In the genomic region with DNA sequence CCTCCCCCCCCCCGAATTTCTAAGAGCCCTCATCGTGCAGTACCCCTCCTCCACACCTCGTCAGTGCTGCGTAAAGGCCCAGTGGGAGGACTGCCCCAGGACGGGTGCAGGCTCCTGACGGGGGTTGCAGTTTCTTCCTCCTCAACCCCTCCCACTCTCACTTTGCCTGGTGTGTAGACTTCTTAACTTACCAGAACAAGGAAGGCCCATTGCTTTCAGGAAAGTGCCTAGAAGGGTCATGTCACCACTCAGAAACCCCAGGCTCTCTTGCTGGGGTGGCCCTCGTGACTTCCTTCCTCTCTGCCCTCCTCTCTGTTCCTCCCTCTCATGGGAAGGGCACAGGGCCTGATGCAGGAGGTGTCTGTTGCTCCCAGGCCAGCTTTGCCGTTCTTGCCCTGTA, we compare ENCODE assay signal across 9 mouse cellular contexts. TPM values are rescaled to one million over a fixed set of nuclear protein-coding genes. Genes with fewer than 3 reads are reported as not detected.
A peak's percentile ranks its signal among the peaks of the same experiment; 100 is the strongest.
DNase-seq lines count a peak whose midpoint lies in the region; ATAC-seq and TF ChIP-seq lines count a peak whose summit lies in the region.
"Had no signal": no experiment of that assay in that cellular context is flagged by ENCODE, and none has a peak within 500 bp of the region (broad histone marks: within the 10 kb centered on the region; RNA-seq: fewer than 3 reads in every experiment).

No protein-coding gene starts in this region.

- intact Hi-C loops in left cerebral cortex, adult 2 months (cut with DNase I) = no loop called here

- 37% methylated on average over 8 of the region's 8 CpGs for WGBS in lung, embryonic 16.5 days
- WGBS in forebrain, embryonic 13.5 days = 4% methylated on average over 8 of the region's 8 CpGs

- TF ChIP-seq CTCF in left cerebral cortex, adult 2 months (IDR thresholded peaks at IDR 0.05) = no peak

- no peak overlapping the region for H3K4me2 ChIP-seq in lung, embryonic 16.5 days (ENCODE audit: low read depth, low read length)
- peak overlapping the region; percentile 49 for H3K4me2 ChIP-seq in forebrain, embryonic 13.5 days

- no peak for DNase-seq in lung, postnatal 14 days
- peak; percentile 39 for DNase-seq in lung, postnatal 10 days
- no peak for DNase-seq in left cerebral cortex, adult 2 months (ENCODE audit: extremely low spot score in 1 of 2, low spot score in 2 of 2)
- no peak for DNase-seq in ovary, postnatal 14 days (ENCODE audit: low spot score)
- no peak for DNase-seq in urinary bladder, postnatal 25 days (ENCODE audit: low spot score)
- DNase-seq: kidney, postnatal 25 days had no signal

- H3K4me1 ChIP-seq in lung, embryonic 16.5 days (replicated peaks; ENCODE audit: control insufficient read depth, insufficient read depth, low read length) = peaks cover 43% of the 10 kb centered on the region
- H3K4me1 ChIP-seq in forebrain, embryonic 13.5 days = peaks cover 99% of the 10 kb centered on the region

- no peaks in the 10 kb centered on the region for H3K9me3 ChIP-seq in lung, embryonic 16.5 days (ENCODE audit: control insufficient read depth, low read length)
- H3K9me3 ChIP-seq in forebrain, embryonic 13.5 days (replicated peaks) = no peaks in the 10 kb centered on the region

- H3K27ac ChIP-seq in lung, embryonic 16.5 days (ENCODE audit: low read length) = no peak overlapping the region
- H3K27ac ChIP-seq in forebrain, embryonic 13.5 days = peak overlapping the region; percentile 60
- no peak overlapping the region for H3K27ac ChIP-seq in left cerebral cortex, adult 2 months

- H3K36me3 ChIP-seq in lung, embryonic 16.5 days (ENCODE audit: control insufficient read depth, insufficient read depth, low read length) = peaks cover 6% of the 10 kb centered on the region; the same call in 1 of the 2 replicates
- H3K36me3 ChIP-seq in forebrain, embryonic 13.5 days (ENCODE audit: poor library complexity, severe bottlenecking) = peaks cover 66% of the 10 kb centered on the region

- peaks cover 2% of the 10 kb centered on the region; the same call in 1 of the 2 replicates for H3K27me3 ChIP-seq in lung, embryonic 16.5 days (ENCODE audit: control insufficient read depth, insufficient read depth, low read depth, low read length)
- no peaks in the 10 kb centered on the region; the same call in 1 of the 2 replicates for H3K27me3 ChIP-seq in forebrain, embryonic 13.5 days

- H3K4me3 ChIP-seq in lung, embryonic 16.5 days (ENCODE audit: low read length) = no peak overlapping the region
- H3K4me3 ChIP-seq in forebrain, embryonic 13.5 days = peak overlapping the region; percentile 10; the same call in 1 of the 2 replicates
- no peak overlapping the region for H3K4me3 ChIP-seq in left cerebral cortex, adult 2 months

- no peak overlapping the region for H3K9ac ChIP-seq in lung, embryonic 16.5 days (ENCODE audit: low read length)
- 0 out of 2 replicates have a peak overlapping the region, but pooled peaks have one; percentile 26 for H3K9ac ChIP-seq in forebrain, embryonic 13.5 days

- peak; percentile 31; the same call in 1 of the 2 replicates for ATAC-seq in lung, embryonic 16.5 days (ENCODE audit: low read depth)
- ATAC-seq in forebrain, embryonic 13.5 days = no peak; the same call in 1 of the 2 replicates
- ATAC-seq in neutrophil, adult 5-6 weeks (ENCODE audit: extremely low read depth, insufficient number of reproducible peaks, low FRiP score, poor library complexity, severe bottlenecking) = peak; percentile 87

RNA-seq across cellular contexts. Expression of a gene that starts 13.6 kb away (rescaled TPM):
- 23.3 and 23.4 TPM in 2 replicates for polyA plus RNA-seq in lung, embryonic 16.5 days (2015; fragmentation: Nextera tagmentation; extraction: Ambion mirVana)
- 36.6 and 39.2 TPM in 2 replicates for polyA plus RNA-seq in forebrain, embryonic 13.5 days (2015; fragmentation: Nextera tagmentation; extraction: Ambion mirVana)
- total RNA-seq in neutrophil, adult 5-6 weeks (2017) = 232 and 253 TPM in 2 replicates
- total RNA-seq in left cerebral cortex, adult 2 months (2021) = 10 to 100 TPM; 69.2 to 71.5 TPM
